Mouse (Mus musculus) layer of hippocampus, adult 18-20 months (tissue): ENCODE data around the gene Alx1. TPM values are rescaled to one million over a fixed set of nuclear protein-coding genes. Genes with fewer than 3 reads are reported as not detected.

ENCODE experiments used
- DNase-seq, 2 experiments: peaks; one replicate each; pipeline ENCODE4 v3.0.0; 2022; ENCODE audit warnings: low spot score in 2 of 2
- long read RNA-seq: library from polyadenylated mRNA; stranded (forward); transcript quantifications from one replicate; pipeline ENCODE4 v2.0.0, GENCODE M21; 2021
- total RNA-seq, 2 experiments: library from RNA; stranded (reverse); gene quantifications; 2 replicates each; pipeline ENCODE4 v1.2.3; 2021

The Alx1 gene
- total RNA-seq = not detected
- long read RNA-seq = 0 reads

GRCm38 (mm10) chr10:103029730-103030490, at the start of gene Alx1:
TSS of gene Alx1 (minus strand) at chr10:103030215.
- DNase-seq = no peak

GRCm38 (mm10) chr10:103049593-103049992, 19.6 kb upstream of the Alx1 start:
- no peak for DNase-seq

- DNase-seq = no peak
Measured at GRCm38 (mm10) chr10:103046623-103047022, 16.6 kb upstream of the Alx1 start.

- no peak for DNase-seq
Measured at GRCm38 (mm10) chr10:103045019-103045418, 15.0 kb upstream of the Alx1 start.

- DNase-seq = no peak
Measured at GRCm38 (mm10) chr10:103035002-103035640, 5.1 kb upstream of the Alx1 start.

- DNase-seq = no peak
Measured at GRCm38 (mm10) chr10:103030931-103031330, 916 bp upstream of the Alx1 start.

- DNase-seq = no peak
Measured at GRCm38 (mm10) chr10:103029132-103029729, 784 bp downstream of the Alx1 start.

GRCm38 (mm10) chr10:103028253-103029131, 1.5 kb downstream of the Alx1 start:
- DNase-seq = no peak

- DNase-seq = no peak
Measured at GRCm38 (mm10) chr10:103027931-103028252, 2.1 kb downstream of the Alx1 start.

- no peak for DNase-seq
Measured at GRCm38 (mm10) chr10:103027226-103027930, 2.6 kb downstream of the Alx1 start.

- DNase-seq = no peak
Measured at GRCm38 (mm10) chr10:103026636-103027225, 3.3 kb downstream of the Alx1 start.

GRCm38 (mm10) chr10:103002556-103002955, 27.5 kb downstream of the Alx1 start:
- no peak for DNase-seq

- DNase-seq = no peak
Measured at GRCm38 (mm10) chr10:103000902-103001301, 29.1 kb downstream of the Alx1 start.

GRCm38 (mm10) chr10:102999584-102999983, 30.4 kb downstream of the Alx1 start:
- no peak for DNase-seq

- DNase-seq = no peak
Measured at GRCm38 (mm10) chr10:102975106-102975505, 54.9 kb downstream of the Alx1 start.

GRCm38 (mm10) chr10:102959602-102960001, 70.4 kb downstream of the Alx1 start:
- DNase-seq = no peak
